Mouse (Mus musculus) liver, embryonic 14.5 days (tissue): ENCODE measurements around the gene Ciapin1.

Experiments used
- CTCF ChIP-seq: IDR thresholded peaks from 2 replicates; pipeline ENCODE4 v1.5.1; 2016; ENCODE audit warnings: antibody characterized with exemption, low read depth, control low read depth
- EP300 ChIP-seq: IDR thresholded peaks from 2 replicates; pipeline ENCODE4 v1.6.1; 2016; ENCODE audit warnings: antibody characterized with exemption, low read depth

GRCm38 (mm10) chr8:94866921-94867320, 28.8 kb upstream of the Ciapin1 start:
- TF ChIP-seq CTCF (no peak), EP300 (no peak)
